ENCODE assay signal across 11 mouse cellular contexts in genomic region chr8:11393607-11394006, GRCm38 (mm10).
DNase-seq lines count a peak whose midpoint lies in the region; ATAC-seq lines count a peak whose summit lies in the region.
"Had no signal": no experiment of that assay in that cellular context is flagged by ENCODE, and none has a peak within 500 bp of the region (broad histone marks: within the 10 kb centered on the region; RNA-seq: fewer than 3 reads in every experiment).

No protein-coding gene starts in this region.

- H3K27ac ChIP-seq in lung, embryonic 15.5 days = peak overlapping the region; percentile 86
- H3K27ac ChIP-seq in embryonic facial prominence, embryonic 15.5 days (replicated peaks) = peak overlapping the region; percentile 72
- peak overlapping the region; percentile 82 for H3K27ac ChIP-seq in limb, embryonic 15.5 days
- H3K27ac ChIP-seq: hindbrain, embryonic 12.5 days had no signal

- H3K36me3 ChIP-seq in lung, embryonic 15.5 days = no peaks in the 10 kb centered on the region
- no peaks in the 10 kb centered on the region for H3K36me3 ChIP-seq in embryonic facial prominence, embryonic 15.5 days
- H3K36me3 ChIP-seq in limb, embryonic 15.5 days = no peaks in the 10 kb centered on the region
- H3K36me3 ChIP-seq: hindbrain, embryonic 12.5 days had no signal

- no peak overlapping the region for H3K4me3 ChIP-seq in lung, embryonic 15.5 days
- H3K4me3 ChIP-seq in embryonic facial prominence, embryonic 15.5 days (replicated peaks) = no peak overlapping the region
- H3K4me3 ChIP-seq in limb, embryonic 15.5 days = no peak overlapping the region
- H3K4me3 ChIP-seq: hindbrain, embryonic 12.5 days had no signal

- WGBS in lung, embryonic 15.5 days = 21% methylated on average over 8 of the region's 8 CpGs
- WGBS in embryonic facial prominence, embryonic 15.5 days = 15% methylated on average over 8 of the region's 8 CpGs
- 20% methylated on average over 8 of the region's 8 CpGs for WGBS in limb, embryonic 15.5 days

- H3K4me1 ChIP-seq in lung, embryonic 15.5 days = peaks cover 66% of the 10 kb centered on the region
- H3K4me1 ChIP-seq in embryonic facial prominence, embryonic 15.5 days = peaks cover 25% of the 10 kb centered on the region
- H3K4me1 ChIP-seq in limb, embryonic 15.5 days = peaks cover 25% of the 10 kb centered on the region

- peak overlapping the region; percentile 20; the same call in 1 of the 2 replicates for H3K9ac ChIP-seq in lung, embryonic 15.5 days
- no peak overlapping the region for H3K9ac ChIP-seq in embryonic facial prominence, embryonic 15.5 days
- H3K9ac ChIP-seq in limb, embryonic 15.5 days = no peak overlapping the region
- H3K9ac ChIP-seq: hindbrain, embryonic 12.5 days had no signal

- H3K9me3 ChIP-seq in lung, embryonic 15.5 days = no peaks in the 10 kb centered on the region
- H3K9me3 ChIP-seq in embryonic facial prominence, embryonic 15.5 days (replicated peaks) = no peaks in the 10 kb centered on the region
- H3K9me3 ChIP-seq in limb, embryonic 15.5 days = no peaks in the 10 kb centered on the region
- H3K9me3 ChIP-seq: hindbrain, embryonic 12.5 days had no signal

- peak; percentile 36; the same call in 1 of the 2 replicates for ATAC-seq in lung, embryonic 15.5 days (ENCODE audit: borderline replicate concordance, extremely low read depth, low FRiP score, low TSS enrichment)
- peak; percentile 3; the same call in 1 of the 2 replicates for ATAC-seq in embryonic facial prominence, embryonic 15.5 days (ENCODE audit: insufficient number of reproducible peaks, low FRiP score, low TSS enrichment, low read depth)
- peak; percentile 28; the same call in 1 of the 2 replicates for ATAC-seq in limb, embryonic 15.5 days (ENCODE audit: insufficient number of reproducible peaks, low FRiP score, low TSS enrichment, low read depth)
- ATAC-seq: midbrain, embryonic 16.5 days had no signal

- peak; percentile 22 for DNase-seq in gastrocnemius, adult 18-20 months (ENCODE audit: low spot score)
- no peak for DNase-seq in gastrocnemius, postnatal 10 days
- no peak for DNase-seq in lung, postnatal 36 days
- DNase-seq in ovary, postnatal 14 days (ENCODE audit: low spot score) = no peak
- DNase-seq in adrenal gland, postnatal 36 days = no peak
- DNase-seq: right cerebral cortex, adult 18-20 months had no signal

- H3K4me2 ChIP-seq in lung, embryonic 15.5 days = peak overlapping the region; percentile 7
- H3K4me2 ChIP-seq in embryonic facial prominence, embryonic 15.5 days (replicated peaks) = no peak overlapping the region
- no peak overlapping the region for H3K4me2 ChIP-seq in limb, embryonic 15.5 days
- H3K4me2 ChIP-seq: hindbrain, embryonic 12.5 days had no signal

- no peaks in the 10 kb centered on the region for H3K27me3 ChIP-seq in lung, embryonic 15.5 days
- no peaks in the 10 kb centered on the region for H3K27me3 ChIP-seq in embryonic facial prominence, embryonic 15.5 days
- H3K27me3 ChIP-seq in limb, embryonic 15.5 days = no peaks in the 10 kb centered on the region
- H3K27me3 ChIP-seq: hindbrain, embryonic 12.5 days had no signal
